Mouse (Mus musculus): ENCODE measurements around the gene Vopp1.

DNA sequence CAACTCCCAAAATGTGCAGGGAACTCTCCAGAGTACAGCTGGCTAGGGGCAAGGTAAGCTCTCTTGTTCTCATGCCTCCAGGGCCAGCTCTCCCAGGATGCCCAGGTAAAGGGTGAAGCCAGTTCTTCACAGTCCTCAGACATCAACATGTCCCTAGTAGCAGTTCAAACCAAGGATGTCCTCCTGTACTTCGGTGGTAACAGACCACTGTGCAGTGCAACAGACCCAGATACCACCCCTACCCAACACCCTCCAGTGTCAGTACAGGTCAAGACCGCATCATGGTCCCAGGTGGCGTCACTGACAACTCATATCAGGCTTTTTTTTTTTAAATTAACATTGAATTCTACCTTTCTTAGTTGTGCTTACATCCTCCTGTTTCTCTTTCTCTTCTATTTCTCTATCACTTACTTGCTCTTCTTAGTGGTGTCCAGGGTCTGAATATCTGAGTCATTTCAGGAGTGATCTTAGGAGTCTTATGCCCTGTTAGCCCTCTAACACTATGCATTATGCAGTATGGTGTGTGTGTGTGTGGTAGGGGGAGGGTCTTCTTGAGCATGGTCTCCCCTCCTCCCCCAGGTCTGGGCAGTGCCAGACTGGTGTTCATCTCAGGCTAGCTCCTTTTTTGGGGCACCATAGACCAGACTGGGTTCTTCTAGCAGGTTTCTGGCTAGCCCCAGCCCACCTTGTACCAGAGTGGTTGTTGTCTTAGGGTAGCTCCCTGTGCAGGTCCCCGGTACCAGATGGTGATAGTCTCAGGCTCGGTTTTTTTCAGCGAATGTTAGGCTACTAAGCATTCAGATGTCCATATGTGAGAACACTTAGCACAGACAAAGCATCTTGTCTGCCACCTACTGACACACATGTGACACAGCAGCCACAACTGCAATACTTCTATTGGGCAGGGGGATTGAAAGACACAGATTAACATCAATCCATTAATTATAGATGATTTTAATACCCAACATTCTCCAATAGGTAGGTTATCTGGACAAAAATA lies 34.4 kb upstream of the Vopp1 start:
- TF ChIP-seq CTCF (IDR thresholded peaks at IDR 0.05; ENCODE audit: control insufficient read depth, insufficient read depth, low read length) (peak; percentile 29; the same call in 1 of the 2 replicates), POLR2A (IDR thresholded peaks at IDR 0.05; ENCODE audit: borderline replicate concordance, control insufficient read depth, low read depth, low read length) (no peak)

Measured in bone marrow, adult 2 months (tissue).